Mouse (Mus musculus) gastrocnemius, postnatal 4 days (tissue): ENCODE data around the gene Dnajc28. TPM values are rescaled to one million over a fixed set of nuclear protein-coding genes. Genes with fewer than 3 reads are reported as not detected.

ENCODE experiments used
- DNase-seq, 2 experiments: peaks; one replicate each; pipeline ENCODE4 v3.0.0; 2021 to 2022; ENCODE audit warnings: low spot score in 2 of 2, mixed read lengths in 2 of 2
- total RNA-seq, 2 experiments: library from RNA; stranded (reverse); gene quantifications; 2 replicates each; pipeline ENCODE4 v1.2.3; 2021

Dnajc28 gene
- total RNA-seq, 2 experiments from 2014 or later = 2.9 to 3.9 TPM

DNA sequence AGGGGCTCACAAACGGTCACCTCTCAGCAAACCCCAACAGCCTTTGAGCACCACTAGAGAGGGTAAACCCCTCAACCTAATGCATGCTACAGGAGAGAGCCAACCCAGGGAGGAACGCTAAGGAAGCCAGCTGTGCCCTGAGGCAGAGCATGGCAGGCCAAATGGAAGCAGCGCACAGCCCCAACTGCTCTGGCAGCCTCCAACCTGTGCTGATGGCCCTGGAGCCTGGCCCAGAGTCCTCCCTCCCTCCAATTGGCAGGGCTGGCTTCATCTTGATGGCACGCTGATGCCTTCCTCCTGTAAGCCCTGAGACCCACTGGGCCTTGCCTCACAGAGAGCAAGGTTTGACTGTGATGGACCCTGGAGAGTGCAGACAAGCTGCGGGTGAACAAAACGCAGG lies 23.8 kb downstream of the Dnajc28 start:
- no peak for DNase-seq

DNA sequence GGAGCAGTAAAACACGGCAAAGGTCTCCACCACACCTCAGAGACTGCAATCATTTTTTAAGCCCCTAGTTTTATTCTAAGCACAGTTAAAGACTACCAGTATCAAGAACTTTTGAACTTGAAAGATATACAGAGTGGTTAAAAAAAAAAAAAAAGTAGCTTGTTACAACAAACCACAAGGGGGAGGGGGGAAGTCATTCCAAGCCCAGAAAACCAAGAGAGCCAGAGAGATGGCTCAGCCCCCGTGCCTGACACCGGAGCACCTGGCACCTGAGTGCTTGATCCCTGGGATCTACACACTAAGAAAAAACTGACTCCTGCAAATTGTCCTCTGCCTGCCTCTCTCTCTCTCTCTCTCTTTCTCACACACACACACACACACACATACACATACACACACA lies 25.6 kb downstream of the Dnajc28 start:
- DNase-seq = no peak

DNA sequence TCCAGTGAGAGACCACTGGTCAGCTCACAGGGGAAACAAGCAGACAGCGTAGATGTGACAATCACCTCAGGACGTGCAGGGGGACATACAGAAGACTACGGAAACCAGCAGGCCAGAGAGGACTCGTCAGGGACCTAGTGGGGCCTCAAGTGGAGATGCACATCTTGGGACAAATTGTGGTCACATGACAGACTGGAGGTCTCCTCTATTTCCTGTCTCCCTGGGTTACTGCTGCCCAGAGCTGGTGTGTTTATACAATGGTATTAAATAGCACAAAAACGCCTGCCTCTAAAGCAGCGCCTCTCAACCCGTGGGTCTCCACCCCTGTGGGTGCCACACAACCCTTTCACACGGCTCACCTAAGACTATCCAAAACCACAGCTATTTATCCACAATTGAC lies 26.7 kb downstream of the Dnajc28 start:
- no peak for DNase-seq

DNA sequence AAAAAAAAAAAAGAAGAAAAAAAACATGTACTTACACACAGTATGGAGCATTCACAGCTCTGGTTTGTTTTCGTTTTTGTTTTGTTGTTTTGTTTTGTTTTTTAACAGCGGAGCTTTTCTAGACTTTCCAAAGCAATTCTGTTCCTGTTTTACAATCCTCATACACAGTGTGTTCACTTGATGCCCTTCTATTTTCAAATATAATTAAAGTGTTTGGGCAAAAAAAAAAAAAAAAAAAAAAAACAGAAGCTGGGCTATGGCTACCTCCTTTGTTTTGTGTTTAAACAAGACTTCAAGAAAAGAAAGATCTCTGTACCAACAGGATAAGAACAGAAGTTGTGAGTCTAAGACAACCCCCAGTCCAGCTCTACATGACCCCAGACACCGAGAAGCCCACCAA lies 30.1 kb downstream of the Dnajc28 start:
- no peak for DNase-seq

DNA sequence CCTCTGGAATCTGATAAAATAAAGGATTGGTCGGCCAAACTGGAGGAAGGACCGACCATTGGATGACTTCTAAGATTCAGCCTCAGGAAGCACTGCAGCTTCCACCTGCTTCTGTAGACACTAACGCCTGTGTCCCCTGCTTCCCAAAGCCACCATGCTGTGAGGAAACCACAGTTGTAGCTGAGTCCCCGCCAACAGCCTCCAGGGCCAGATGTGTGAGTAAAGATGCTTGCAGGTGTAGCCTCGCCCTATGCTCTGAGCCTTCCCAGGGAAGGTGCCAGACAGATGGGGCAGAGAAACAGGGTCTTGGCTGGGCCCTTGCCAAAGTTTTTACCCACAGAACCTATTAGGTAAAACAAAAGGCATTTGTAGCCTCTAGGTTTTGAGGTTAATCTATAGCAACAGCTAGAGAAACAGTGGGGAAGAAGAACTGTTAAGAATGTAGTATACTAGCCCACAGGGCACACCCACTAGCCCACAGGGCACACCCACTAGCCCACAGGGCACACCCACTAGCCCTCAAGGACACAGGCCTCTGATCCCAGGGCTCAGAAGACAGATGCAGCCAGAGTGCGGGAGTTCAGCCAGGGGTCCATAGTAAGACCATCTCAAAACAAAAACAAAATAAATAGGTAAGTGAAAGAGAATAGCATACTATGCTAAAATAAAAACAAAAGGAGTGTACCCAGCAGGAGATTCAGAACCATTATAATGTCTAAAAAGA lies 30.9 kb downstream of the Dnajc28 start:
- no peak for DNase-seq

DNA sequence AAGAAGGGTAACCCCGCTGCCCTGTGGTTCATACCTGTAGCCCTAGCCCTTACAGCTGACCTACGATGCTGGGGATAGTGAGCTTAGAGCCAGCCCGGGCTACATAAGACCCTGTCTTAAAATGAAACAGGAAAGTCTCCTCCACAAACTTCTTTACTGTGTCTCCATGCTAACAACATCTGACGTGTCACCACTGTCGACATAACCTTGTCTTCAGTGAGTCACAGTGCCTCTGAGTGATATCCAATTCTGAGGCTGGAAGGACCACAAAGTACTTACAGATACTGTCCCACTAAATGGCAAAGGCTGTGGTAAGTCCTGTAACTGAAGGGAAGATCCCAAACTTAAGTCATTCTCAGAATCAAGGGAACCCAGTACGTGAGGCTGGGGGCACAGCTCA lies 32.6 kb downstream of the Dnajc28 start:
- no peak for DNase-seq

DNA sequence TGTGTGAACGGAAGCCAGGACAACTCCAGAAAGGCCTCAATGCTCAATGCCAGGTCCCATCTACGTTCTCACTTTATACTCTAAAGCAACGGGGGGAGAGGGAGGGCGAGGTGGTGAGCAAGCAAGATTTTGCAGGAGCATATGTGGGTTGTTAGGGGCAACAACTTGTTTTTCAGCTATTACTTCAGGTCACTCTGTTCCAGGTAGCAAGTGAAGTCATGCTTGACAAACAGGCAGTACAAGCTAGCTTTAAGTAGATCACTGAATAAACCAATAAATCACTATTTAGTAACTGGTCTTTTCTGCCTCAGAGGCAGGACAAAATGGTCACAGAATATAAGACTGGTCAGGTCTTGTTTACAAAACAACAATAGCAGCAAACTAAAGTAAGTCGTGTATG lies 33.2 kb downstream of the Dnajc28 start:
- no peak for DNase-seq

DNA sequence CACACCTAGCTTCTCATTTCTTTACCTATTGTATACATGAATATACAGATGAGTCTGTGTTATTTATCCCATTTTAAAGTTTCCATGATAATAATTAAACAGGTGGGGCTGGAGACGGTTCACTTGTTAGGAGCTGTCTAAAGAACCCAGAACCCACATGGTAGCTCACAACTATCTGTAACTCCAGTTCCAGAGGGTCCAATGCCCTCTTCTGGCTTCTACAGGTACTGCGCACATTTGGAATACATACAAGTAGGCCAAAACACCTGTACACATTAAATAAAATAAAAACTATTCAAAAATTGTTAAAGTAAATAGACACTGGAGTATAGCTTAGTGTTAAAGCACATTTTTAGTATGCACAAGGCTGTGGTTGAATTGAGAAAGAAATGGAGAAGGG lies 36.5 kb downstream of the Dnajc28 start:
- DNase-seq = no peak

DNA sequence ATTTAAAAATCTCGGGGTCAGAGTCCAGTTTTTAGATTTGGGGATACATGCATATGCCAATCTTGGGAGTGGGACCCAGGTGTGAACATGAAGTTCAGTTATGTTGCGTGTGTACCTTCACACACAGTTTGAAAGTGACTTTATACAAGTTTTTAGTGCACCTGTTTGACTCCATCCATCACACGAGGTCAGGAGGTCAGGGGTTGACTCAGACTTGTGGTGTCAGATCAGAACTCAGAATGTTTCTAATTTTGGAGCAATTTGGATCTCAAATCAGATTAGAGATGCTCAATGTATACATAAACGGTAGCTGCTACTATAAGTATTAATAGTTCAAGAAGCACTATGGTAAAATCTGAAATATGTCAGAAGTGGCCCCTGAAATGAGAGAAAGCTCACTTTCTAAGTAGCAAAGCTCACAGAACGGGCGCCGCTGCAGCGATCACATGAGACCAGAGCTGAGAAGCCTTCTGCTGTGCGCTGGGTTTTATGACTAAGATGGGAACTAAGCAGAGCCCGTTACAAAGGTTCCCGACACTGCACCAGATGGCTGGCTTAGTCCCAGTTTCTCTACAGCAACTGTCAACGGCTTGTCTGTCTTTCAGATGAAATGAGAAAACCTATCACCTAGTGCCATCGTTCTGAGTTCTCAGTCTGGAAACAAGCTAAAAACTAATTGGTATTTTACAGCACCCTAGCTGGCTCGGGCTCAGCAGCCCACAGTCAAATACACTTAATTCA lies 39.7 kb downstream of the Dnajc28 start:
- DNase-seq = no peak

DNA sequence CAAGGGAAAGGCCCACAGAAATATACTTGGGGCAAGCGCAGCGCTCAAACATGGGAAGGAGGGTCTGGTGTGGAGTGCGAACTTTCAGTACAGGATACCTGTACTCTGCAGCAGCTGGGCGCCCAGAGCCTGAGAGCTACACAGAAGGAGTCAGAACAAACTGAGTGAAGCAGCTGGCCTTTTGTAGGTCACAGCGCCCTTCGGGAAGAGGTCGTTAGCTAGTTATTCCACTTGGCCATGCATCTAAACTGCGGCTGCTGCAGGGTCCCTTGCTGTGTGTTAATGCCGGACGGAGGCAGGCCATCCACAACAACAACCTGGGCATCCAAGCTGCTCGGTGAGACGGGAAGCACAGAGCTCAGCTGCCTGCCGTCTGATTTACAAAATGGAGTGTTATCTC lies 43.7 kb downstream of the Dnajc28 start:
- no peak for DNase-seq

DNA sequence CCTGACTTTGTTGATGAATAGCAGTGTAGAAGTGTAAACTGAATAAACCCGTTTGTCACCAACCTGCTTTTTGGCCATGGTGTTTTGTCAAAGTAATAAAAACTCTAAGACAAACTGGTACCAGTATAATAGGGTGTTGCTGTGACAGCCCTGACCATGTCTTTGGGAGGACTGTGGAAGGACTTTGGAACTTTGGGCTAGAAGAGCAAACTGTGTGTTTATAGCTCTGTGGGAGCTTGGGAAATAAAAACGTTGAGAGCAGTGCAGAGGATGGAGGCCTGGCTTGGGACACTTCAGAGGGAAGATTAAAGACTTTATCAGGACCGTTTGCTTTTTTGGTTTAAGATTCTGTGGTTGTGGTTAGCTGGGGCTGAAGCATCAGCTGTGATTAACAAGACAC lies 47.7 kb downstream of the Dnajc28 start:
- DNase-seq = no peak

DNA sequence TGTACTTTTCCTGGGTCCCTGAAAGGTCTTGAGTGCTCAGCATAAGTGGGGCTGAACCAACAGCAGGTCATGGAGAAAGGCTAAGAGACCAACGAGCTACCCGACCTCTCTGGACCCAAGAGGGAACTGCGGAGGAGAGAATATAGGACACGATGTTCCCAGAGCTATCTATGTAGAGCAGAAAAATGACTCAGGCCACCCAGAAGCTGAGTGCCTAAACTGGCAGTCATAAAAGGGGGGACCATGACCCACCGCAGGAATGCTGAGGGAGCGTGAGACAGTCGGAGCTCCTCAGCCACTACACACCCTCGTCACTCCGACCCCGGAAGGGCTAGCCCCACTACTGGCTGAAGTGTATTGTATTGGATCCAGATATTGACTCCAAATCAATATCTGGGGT lies 49.9 kb downstream of the Dnajc28 start:
- no peak for DNase-seq

DNA sequence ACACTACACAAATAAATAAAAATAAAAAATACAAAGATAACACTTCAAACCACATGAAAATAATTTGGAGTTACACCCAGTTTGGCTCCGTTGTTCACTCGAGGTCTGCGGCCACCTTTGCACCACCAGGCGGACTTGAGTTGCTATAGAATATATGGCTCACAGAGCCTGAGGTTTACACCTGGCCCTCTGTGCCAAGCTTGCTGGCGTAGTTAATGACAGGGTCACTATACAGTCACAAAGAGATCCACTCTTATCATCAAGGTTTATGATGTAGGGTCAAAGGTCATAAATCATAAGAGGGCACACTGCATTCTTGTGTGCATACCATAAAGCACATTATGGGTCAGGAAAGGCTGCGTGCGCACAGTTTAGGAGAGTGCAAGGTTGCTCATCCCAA lies 52.8 kb downstream of the Dnajc28 start:
- DNase-seq = no peak

DNA sequence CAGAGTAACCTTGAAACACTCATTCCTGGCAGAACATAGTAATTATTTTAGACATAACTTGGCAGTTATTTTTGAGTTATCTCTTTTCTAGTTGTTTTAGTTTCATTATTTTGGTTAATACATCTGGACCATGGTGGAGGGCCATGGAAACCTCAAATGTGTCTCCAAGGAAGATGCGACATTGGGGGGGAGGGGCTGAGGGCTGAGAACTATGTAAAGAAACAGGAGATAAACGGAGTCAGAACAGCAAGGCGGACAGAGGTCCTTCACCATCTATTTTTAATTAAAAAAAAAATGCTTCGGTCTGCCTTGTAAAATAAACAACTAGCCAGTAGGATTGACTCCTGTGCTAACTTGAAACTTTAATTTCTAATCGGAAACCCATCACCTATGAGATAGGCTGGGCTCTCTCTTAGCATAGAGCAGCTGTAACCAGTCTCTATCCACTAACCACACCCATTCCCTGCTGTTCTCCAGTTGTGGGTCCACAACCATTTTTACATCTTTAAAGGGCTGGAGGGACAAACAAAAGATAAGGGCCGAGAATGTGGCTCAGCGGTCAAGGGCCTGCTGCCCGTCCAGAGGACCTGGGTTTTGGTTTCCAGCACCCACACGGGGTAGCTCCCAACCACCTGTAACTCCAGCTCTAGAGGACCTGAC lies 53.4 kb downstream of the Dnajc28 start:
- no peak for DNase-seq

DNA sequence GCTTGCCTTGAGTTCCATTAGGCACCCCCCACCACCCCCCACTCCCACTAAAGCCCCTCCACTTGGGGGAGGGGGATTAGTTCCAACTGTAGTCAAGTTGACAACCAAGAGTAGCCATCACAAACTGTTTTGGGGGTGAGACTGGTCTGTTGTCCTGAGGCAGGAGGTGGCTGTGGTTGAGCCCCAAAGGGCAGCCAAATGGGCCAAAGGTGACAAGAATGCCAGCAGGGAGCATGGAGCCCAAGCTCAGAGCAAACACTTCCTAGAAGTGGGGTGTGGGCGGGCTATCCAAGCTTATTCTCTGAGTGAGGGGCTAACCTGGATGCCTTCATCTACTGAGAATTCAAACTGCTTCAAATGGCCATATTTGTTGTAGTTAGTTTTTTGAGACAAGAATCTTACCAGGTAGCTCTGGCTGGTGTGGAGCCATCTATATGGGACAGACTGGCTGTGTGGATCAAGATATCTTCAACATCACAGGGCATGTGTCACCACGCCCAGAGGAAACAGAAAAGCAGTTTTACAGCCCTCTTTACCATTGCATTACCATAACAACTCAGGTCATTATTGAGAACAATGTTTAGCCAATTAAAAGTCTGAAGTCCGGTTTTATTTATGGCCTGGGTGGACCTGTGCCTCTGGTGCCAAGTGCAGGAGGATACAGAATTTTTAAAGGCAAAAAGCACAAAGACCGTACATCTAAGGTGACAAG lies 54.1 kb downstream of the Dnajc28 start:
- no peak for DNase-seq

Other genes starting within 250 kb of the Dnajc28 start
- gene Ifnar2, start 246.2 kb downstream of the Dnajc28 start, total RNA-seq = 10 to 100 TPM; 26.1 to 31.4 TPM
- gene Gm21970, start 227.3 kb downstream of the Dnajc28 start, total RNA-seq = not detected
- 10 to 100 TPM; 26.3 to 27.4 TPM for gene Il10rb, start 212.9 kb downstream of the Dnajc28 start, total RNA-seq
- 10 to 100 TPM; 61.8 to 63.4 TPM for gene Ifnar1, start 133.8 kb downstream of the Dnajc28 start, total RNA-seq
- 10 to 100 TPM; 47.9 to 52.5 TPM for gene Ifngr2, start 72.0 kb downstream of the Dnajc28 start, total RNA-seq
- 10 to 100 TPM; 12.3 to 12.8 TPM for gene Tmem50b, start 21.2 kb downstream of the Dnajc28 start, total RNA-seq
- 10 to 100 TPM; 73.3 to 83.7 TPM for gene Gart, start 27.9 kb upstream of the Dnajc28 start, total RNA-seq
- gene Son, start 28.5 kb upstream of the Dnajc28 start, total RNA-seq = 100 to 1,000 TPM; 169 to 203 TPM
- 1 to 10 TPM; 6.9 to 9.6 TPM for gene Donson, start 69.7 kb upstream of the Dnajc28 start, total RNA-seq
- 10 to 100 TPM; 26.6 to 27.2 TPM for gene Cryzl1, start 109.9 kb upstream of the Dnajc28 start, total RNA-seq
- 10 to 100 TPM; 80.4 to 82.9 TPM for gene Itsn1, start 110.3 kb upstream of the Dnajc28 start, total RNA-seq